Mouse (Mus musculus): ENCODE results near the gene Babam2. TPM values are rescaled to one million over a fixed set of nuclear protein-coding genes. Genes with fewer than 3 reads are reported as not detected.

The Babam2 gene
- total RNA-seq, 1 experiment, result 33.9 TPM

GRCm38 (mm10) chr5:32051899-32052298 is 354.4 kb downstream of the Babam2 start:
- TF ChIP-seq HCFC1 (IDR thresholded peaks at IDR 0.05; ENCODE audit: borderline replicate concordance, insufficient read depth, low read length) (no peak), ZNF384 (IDR thresholded peaks at IDR 0.05; ENCODE audit: low read depth, low read length) (no peak), CHD2 (IDR thresholded peaks at IDR 0.05; ENCODE audit: low read depth, low read length) (no peak), ZC3H11A (IDR thresholded peaks at IDR 0.05; ENCODE audit: borderline replicate concordance, low read depth, low read length) (no peak), MAFK (IDR thresholded peaks at IDR 0.05; ENCODE audit: insufficient read depth, low read depth, low read length) (no peak)
- Histone ChIP-seq H3K9me3 (ENCODE audit: control insufficient read depth, insufficient read depth, low read depth, low read length) (no peaks in the 10 kb centered on the region), H3K4me1 (ENCODE audit: control insufficient read depth in 2 of 2, insufficient read depth in 2 of 2, low read length in 2 of 2, poor library complexity in 1 of 2) (no peaks in the 10 kb centered on the region), H3K4me3 (ENCODE audit: insufficient read depth in 1 of 2, low read depth in 1 of 2, low read length in 2 of 2, poor library complexity in 1 of 2, severe bottlenecking in 1 of 2) (no peak overlapping the region), H3K36me3 (ENCODE audit: control insufficient read depth, insufficient read depth, low read length, poor library complexity, severe bottlenecking) (peaks cover under 1% of the 10 kb centered on the region; the same call in 1 of the 2 replicates), H3K27ac (ENCODE audit: insufficient read depth, low read depth, low read length, poor library complexity, severe bottlenecking) (no peak overlapping the region), H3K9ac (ENCODE audit: insufficient read depth, low read depth, low read length, poor library complexity, severe bottlenecking) (no peak overlapping the region)
- in situ Hi-C loops (cut with MboI; ENCODE audit: low sequenced_read_pairs in 2 of 2, unreplicated experiment in 2 of 2), result no loop called here
- DNase-seq (ENCODE audit: low read depth, low spot score), result no peak

- Histone ChIP-seq H3K9me3 (ENCODE audit: control insufficient read depth, insufficient read depth, low read depth, low read length) (no peaks in the 10 kb centered on the region), H3K36me3 (ENCODE audit: control insufficient read depth, insufficient read depth, low read length, poor library complexity, severe bottlenecking) (peaks cover 2% of the 10 kb centered on the region; the same call in 1 of the 2 replicates), H3K4me1 (ENCODE audit: control insufficient read depth in 2 of 2, insufficient read depth in 2 of 2, low read length in 2 of 2, poor library complexity in 1 of 2) (no peaks in the 10 kb centered on the region), H3K4me3 (ENCODE audit: insufficient read depth in 1 of 2, low read depth in 1 of 2, low read length in 2 of 2, poor library complexity in 1 of 2, severe bottlenecking in 1 of 2) (no peak overlapping the region), H3K27ac (ENCODE audit: insufficient read depth, low read depth, low read length, poor library complexity, severe bottlenecking) (no peak overlapping the region), H3K9ac (ENCODE audit: insufficient read depth, low read depth, low read length, poor library complexity, severe bottlenecking) (no peak overlapping the region)
- no peak for TF ChIP-seq ZC3H11A (IDR thresholded peaks at IDR 0.05; ENCODE audit: borderline replicate concordance, low read depth, low read length)
- TF ChIP-seq MAFK (IDR thresholded peaks at IDR 0.05; ENCODE audit: insufficient read depth, low read depth, low read length), result no peak
- no peak for TF ChIP-seq HCFC1 (IDR thresholded peaks at IDR 0.05; ENCODE audit: borderline replicate concordance, insufficient read depth, low read length)
- TF ChIP-seq ZNF384 (IDR thresholded peaks at IDR 0.05; ENCODE audit: low read depth, low read length), result no peak
- no peak for TF ChIP-seq CHD2 (IDR thresholded peaks at IDR 0.05; ENCODE audit: low read depth, low read length)
- in situ Hi-C loops (cut with MboI; ENCODE audit: low sequenced_read_pairs in 2 of 2, unreplicated experiment in 2 of 2), result no loop called here
- DNase-seq (ENCODE audit: low read depth, low spot score), result no peak
Measured at GRCm38 (mm10) chr5:32052467-32052866, 355.0 kb downstream of the Babam2 start.

- in situ Hi-C loops (cut with MboI; ENCODE audit: low sequenced_read_pairs in 2 of 2, unreplicated experiment in 2 of 2), result no loop called here
- no peak for TF ChIP-seq MAFK (IDR thresholded peaks at IDR 0.05; ENCODE audit: insufficient read depth, low read depth, low read length)
- TF ChIP-seq ZC3H11A (IDR thresholded peaks at IDR 0.05; ENCODE audit: borderline replicate concordance, low read depth, low read length), result no peak
- no peak for TF ChIP-seq CHD2 (IDR thresholded peaks at IDR 0.05; ENCODE audit: low read depth, low read length)
- no peak for TF ChIP-seq ZNF384 (IDR thresholded peaks at IDR 0.05; ENCODE audit: low read depth, low read length)
- no peak for TF ChIP-seq HCFC1 (IDR thresholded peaks at IDR 0.05; ENCODE audit: borderline replicate concordance, insufficient read depth, low read length)
- Histone ChIP-seq H3K27ac (ENCODE audit: insufficient read depth, low read depth, low read length, poor library complexity, severe bottlenecking) (no peak overlapping the region), H3K4me1 (ENCODE audit: control insufficient read depth in 2 of 2, insufficient read depth in 2 of 2, low read length in 2 of 2, poor library complexity in 1 of 2) (no peaks in the 10 kb centered on the region), H3K36me3 (ENCODE audit: control insufficient read depth, insufficient read depth, low read length, poor library complexity, severe bottlenecking) (peaks cover 2% of the 10 kb centered on the region; the same call in 1 of the 2 replicates), H3K9ac (ENCODE audit: insufficient read depth, low read depth, low read length, poor library complexity, severe bottlenecking) (no peak overlapping the region), H3K9me3 (ENCODE audit: control insufficient read depth, insufficient read depth, low read depth, low read length) (no peaks in the 10 kb centered on the region), H3K4me3 (ENCODE audit: insufficient read depth in 1 of 2, low read depth in 1 of 2, low read length in 2 of 2, poor library complexity in 1 of 2, severe bottlenecking in 1 of 2) (no peak overlapping the region)
- DNase-seq (ENCODE audit: low read depth, low spot score), result no peak
Measured at GRCm38 (mm10) chr5:32053476-32053875, 356.0 kb downstream of the Babam2 start.

GRCm38 (mm10) chr5:32055676-32056075 is 358.2 kb downstream of the Babam2 start:
- TF ChIP-seq ZNF384 (IDR thresholded peaks at IDR 0.05; ENCODE audit: low read depth, low read length), result no peak
- no peak for TF ChIP-seq MAFK (IDR thresholded peaks at IDR 0.05; ENCODE audit: insufficient read depth, low read depth, low read length)
- Histone ChIP-seq H3K4me3 (ENCODE audit: insufficient read depth in 1 of 2, low read depth in 1 of 2, low read length in 2 of 2, poor library complexity in 1 of 2, severe bottlenecking in 1 of 2) (no peak overlapping the region), H3K27ac (ENCODE audit: insufficient read depth, low read depth, low read length, poor library complexity, severe bottlenecking) (no peak overlapping the region), H3K9ac (ENCODE audit: insufficient read depth, low read depth, low read length, poor library complexity, severe bottlenecking) (no peak overlapping the region), H3K36me3 (ENCODE audit: control insufficient read depth, insufficient read depth, low read length, poor library complexity, severe bottlenecking) (peaks cover 2% of the 10 kb centered on the region; the same call in 1 of the 2 replicates), H3K4me1 (ENCODE audit: control insufficient read depth in 2 of 2, insufficient read depth in 2 of 2, low read length in 2 of 2, poor library complexity in 1 of 2) (no peaks in the 10 kb centered on the region), H3K9me3 (ENCODE audit: control insufficient read depth, insufficient read depth, low read depth, low read length) (no peaks in the 10 kb centered on the region)
- in situ Hi-C loops (cut with MboI; ENCODE audit: low sequenced_read_pairs in 2 of 2, unreplicated experiment in 2 of 2), result no loop called here
- DNase-seq (ENCODE audit: low read depth, low spot score), result no peak

- no peaks in the 10 kb centered on the region for H3K4me1 ChIP-seq (ENCODE audit: control insufficient read depth in 2 of 2, insufficient read depth in 2 of 2, low read length in 2 of 2, poor library complexity in 1 of 2)
- H3K27ac ChIP-seq (ENCODE audit: insufficient read depth, low read depth, low read length, poor library complexity, severe bottlenecking), result no peak overlapping the region
- no peak for DNase-seq (ENCODE audit: low read depth, low spot score)
- H3K36me3 ChIP-seq (ENCODE audit: control insufficient read depth, insufficient read depth, low read length, poor library complexity, severe bottlenecking), result peaks cover 2% of the 10 kb centered on the region; the same call in 1 of the 2 replicates
- no peak overlapping the region for H3K9ac ChIP-seq (ENCODE audit: insufficient read depth, low read depth, low read length, poor library complexity, severe bottlenecking)
- in situ Hi-C loops (cut with MboI; ENCODE audit: low sequenced_read_pairs in 2 of 2, unreplicated experiment in 2 of 2), result no loop called here
- H3K9me3 ChIP-seq (ENCODE audit: control insufficient read depth, insufficient read depth, low read depth, low read length), result no peaks in the 10 kb centered on the region
- TF ChIP-seq HCFC1 (IDR thresholded peaks at IDR 0.05; ENCODE audit: borderline replicate concordance, insufficient read depth, low read length) (no peak), MAFK (IDR thresholded peaks at IDR 0.05; ENCODE audit: insufficient read depth, low read depth, low read length) (no peak), CHD2 (IDR thresholded peaks at IDR 0.05; ENCODE audit: low read depth, low read length) (no peak), ZNF384 (IDR thresholded peaks at IDR 0.05; ENCODE audit: low read depth, low read length) (no peak), ZC3H11A (IDR thresholded peaks at IDR 0.05; ENCODE audit: borderline replicate concordance, low read depth, low read length) (no peak)
- H3K4me3 ChIP-seq (ENCODE audit: insufficient read depth in 1 of 2, low read depth in 1 of 2, low read length in 2 of 2, poor library complexity in 1 of 2, severe bottlenecking in 1 of 2), result no peak overlapping the region
Measured at GRCm38 (mm10) chr5:32056126-32056525, 358.6 kb downstream of the Babam2 start.

Data from ES-E14 (cell line).